Mouse (Mus musculus) megakaryocyte progenitor cell, adult 5-6 weeks (primary cell): Measurements from ENCODE around the gene Ppp1r1b. TPM values are rescaled to one million over a fixed set of nuclear protein-coding genes. Genes with fewer than 3 reads are reported as not detected.

ENCODE experiments used
- ATAC-seq: replicated peaks from 2 replicates; pipeline ENCODE4 v1.8.0; 2016; ENCODE audit warnings: mild to moderate bottlenecking, moderate TSS enrichment, inconsistent platforms; ENCODE audit not compliant: poor library complexity
- total RNA-seq, 2 experiments: library from RNA; stranded (forward) in 1 of 2; stranded (reverse) in 1 of 2; fragments of 157-497, 149-512 nt in 1 of 2; fragments of 200-1000 nt in 1 of 2; gene quantifications; 2 replicates each; pipeline versions ENCODE4 v1.2.3 to v1.2.4; 2015 to 2017

The Ppp1r1b gene
- not detected in 2 replicates for total RNA-seq (2015)
- total RNA-seq (2017), result not detected in 2 replicates

DNA sequence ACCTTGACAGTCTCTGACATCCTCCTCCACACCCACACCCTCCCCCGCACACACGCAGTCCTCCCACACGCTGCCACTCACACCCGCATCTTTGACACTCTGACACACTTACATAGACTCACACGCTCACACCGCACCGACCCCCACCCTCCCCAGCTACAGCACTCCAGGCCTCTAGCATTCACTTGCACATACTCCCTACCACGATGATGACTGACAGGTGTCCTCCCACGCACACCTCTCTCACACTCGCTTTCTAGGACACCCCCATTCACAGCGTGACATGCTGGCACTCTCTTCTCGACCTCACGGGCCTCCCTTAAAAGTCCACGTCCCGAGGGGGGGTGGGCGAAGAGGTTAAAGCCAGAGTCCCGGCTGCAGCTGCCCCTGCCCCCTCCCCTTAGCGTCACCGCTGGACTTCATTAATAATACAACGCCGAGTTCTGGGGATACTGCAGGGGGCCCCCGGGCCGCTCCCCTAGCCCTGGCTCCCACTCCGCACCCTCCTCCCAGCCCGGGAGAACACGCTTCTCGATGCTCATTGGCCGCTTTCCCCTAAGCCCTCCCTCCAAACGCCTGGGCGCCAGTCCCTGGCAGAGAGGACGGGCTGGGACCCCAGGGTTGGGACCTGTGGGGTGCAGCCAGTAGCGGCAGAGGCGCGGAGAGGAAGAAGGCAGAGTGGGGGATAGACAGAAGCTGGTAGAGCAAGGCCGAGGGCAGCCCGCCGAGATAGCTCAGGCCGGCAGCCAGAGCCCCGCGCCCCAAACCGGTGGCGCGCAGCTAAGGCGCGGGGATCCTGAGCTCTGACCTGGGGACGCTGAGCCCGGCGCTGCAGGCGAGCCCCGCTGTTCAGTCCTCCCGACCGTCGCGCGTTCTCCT lies at the start of gene Ppp1r1b:
Ppp1r1b (plus strand) TSS at position 322 of the 879 bp plus-strand sequence.
- ATAC-seq, result 0 out of 2 replicates have a peak, but pooled peaks have one; percentile 18

DNA sequence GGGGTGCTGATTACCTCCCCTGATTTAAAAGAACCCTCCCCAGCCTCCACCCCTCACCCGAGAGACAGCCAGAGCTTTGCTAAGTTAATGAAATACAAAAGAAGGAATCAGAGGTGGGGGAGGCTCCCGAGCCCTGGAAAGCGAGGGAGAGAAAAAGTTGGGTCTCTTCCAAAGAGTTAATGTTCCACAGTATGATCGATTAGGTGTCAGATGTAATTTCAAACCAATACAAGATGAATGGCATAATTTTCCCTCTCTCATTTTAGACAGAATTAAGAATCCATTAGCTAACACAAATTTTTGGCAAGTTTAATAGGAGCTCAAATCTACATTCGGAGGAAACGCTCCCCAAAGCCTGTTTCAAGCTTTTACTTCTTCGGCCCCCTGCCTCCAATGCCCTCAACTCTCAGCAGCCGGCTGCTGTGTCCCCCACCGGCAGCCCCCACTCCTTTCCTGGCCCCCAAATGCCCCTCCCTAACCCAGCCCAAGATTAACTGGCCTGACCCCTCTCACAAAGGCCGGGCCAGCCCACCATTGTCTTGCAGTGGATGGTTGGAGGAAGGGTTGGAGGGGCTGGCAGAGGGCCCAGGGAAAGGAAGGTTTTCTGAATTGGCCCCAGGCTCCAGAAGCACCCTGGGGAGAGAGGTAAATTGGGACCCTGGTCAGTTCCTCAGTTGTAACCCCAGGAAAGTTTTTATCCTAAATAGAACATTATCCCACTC lies 49.6 kb upstream of the Ppp1r1b start:
- ATAC-seq, result no peak

DNA sequence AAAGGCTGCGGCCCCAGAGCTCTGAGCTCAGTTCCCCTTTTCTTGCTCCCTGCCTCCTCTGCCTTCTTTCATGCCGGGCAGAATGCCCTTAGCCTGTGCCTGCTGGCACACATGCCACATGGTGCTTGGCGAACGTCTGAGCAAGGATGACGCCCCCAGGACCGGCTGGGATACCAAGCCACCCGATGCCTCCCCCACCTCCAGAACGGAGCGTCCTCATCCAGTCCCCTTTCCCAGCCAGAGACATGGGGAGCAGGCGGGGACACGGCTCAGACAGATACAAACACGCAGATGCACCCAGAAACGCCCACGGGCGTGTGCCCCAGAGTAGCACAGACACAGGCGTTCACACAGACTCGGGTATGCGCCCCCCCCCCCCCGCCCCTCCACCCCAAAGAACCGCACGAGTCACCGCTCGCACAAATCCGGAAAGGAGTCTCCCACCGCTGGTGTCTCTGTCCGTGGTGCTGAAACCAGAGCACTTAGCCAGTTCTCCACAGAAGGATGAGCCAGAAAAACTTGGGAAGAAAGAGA lies 34.3 kb upstream of the Ppp1r1b start:
- ATAC-seq, result peak; percentile 48

DNA sequence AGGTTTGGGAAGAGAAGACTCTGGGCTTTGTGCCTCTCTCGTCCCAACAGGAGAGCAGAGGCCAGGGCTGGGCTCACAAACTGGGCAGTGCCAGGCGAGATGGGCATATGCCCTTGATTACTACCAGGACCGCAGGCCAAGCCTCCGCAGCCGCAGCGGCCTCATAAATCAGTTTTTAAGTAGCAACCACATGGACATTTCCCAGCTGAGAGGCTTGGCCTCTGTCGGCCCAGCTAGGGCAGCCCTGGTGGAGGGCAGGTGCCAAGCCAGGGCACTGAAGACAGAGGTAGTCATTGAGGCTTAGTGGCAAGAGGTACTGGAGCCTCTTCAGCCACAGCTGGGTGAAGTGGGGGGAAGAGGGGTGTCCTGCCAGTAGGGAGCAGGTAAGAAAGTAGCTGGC lies 30.7 kb upstream of the Ppp1r1b start:
- no peak for ATAC-seq

DNA sequence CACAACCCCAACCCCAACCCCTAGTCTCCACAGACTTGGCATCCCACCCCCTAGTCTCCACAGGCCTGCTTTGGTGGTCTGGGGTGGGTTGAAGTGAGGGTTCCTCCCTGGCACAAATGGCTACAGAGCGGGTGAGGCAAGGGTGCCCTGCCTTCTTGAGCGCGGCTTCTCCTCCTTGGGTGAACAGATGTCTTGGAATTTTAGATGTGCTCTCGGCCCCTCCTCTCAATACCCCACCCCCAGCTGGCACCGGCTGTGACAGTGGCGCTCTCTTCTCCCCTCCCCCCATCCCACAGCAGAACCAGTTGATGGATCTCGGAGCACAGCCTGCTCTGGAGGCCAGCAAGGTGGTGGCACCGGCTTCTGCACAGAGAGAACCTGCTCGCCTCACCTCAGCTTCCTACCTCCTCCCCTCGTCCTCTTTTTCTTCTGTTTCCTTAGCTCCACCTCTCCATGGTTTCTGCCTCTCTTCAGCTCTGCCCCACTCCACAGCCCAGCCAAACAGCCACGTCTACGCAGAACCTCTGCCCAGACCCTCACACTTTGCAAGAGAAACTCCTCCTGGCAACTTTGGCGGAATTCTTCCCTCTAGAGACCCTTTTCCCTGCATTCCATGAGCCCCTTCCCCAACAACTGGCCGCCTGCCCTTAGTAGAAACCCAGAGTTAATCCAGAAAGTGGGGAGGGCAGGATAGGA lies 29.6 kb upstream of the Ppp1r1b start:
- ATAC-seq, result no peak

DNA sequence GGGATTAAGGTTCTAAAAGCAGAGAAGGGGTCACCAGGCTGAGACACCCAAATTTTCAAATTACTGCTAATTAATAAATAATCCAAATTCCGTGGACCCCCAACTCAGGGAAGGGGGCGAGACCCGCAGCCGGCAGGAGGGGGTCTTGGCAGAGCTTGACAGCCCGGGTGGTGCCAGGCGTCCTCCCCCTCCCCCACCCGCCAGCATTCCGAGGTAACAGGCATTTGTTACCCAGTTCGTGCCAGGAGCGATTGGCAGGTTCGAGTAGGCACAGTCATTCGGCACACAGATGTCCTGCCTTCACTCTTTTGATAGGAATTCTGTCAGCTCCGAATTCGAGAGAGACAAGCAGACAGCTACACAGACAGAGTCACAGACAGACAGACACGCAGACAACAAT lies 29.1 kb upstream of the Ppp1r1b start:
- no peak for ATAC-seq

DNA sequence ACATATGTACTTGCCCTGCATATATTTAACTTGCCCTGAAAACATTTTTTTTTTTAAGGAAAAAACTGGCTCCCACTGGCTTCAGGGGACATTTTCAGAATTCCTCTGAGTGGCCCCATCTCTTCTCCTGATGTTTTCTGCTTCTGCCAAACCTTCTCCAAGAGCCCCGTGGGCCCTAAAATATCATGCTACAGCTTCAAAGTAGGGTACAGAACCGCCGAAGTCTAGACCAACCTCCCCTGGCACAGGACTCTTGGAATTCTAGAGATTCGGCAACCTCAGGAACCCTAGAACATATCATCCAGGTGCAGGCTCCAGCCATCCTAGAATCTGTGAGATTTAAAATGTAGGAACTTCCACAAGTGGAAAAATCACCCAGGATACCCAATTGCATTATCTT lies 28.7 kb upstream of the Ppp1r1b start:
- ATAC-seq, result no peak

DNA sequence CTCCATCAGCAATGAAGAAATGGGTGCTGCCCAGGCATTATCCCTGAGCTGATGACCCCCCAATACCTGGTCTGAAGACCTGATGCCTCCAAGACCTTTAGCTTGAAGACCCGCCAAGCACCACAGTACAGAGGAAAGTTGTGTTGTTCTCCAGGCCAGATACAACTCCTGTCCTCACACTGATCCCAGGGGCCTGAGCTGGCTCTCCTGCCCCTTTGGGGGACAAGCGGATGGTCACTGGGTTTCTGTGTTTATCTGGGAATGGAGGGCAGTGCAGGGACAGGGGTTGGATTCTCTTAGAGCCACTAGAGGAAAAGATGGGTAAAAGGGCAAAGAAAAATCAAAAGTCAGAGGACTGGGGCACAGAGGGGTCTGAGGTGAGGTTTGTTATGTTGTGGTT lies 28.3 kb upstream of the Ppp1r1b start:
- ATAC-seq, result no peak

DNA sequence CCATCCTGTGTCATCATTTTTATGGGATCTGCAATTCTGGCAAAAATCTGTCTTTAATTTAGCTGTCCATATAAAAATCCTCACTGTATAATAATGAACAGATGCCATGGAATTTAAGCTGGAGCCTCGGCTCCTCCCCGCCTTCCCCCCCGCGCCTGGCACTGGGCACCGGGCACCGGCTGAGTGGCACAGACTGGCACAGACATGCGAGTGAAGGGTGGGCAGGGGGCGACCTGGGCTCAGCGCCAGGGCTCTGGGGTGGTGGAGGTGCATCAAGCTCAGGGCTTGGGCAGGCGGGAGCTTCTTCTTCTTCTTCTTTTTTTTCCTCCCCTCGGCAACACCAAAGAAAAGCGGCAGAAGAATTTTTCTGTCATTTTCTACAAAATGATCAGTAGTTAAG lies 27.8 kb upstream of the Ppp1r1b start:
- ATAC-seq, result no peak

DNA sequence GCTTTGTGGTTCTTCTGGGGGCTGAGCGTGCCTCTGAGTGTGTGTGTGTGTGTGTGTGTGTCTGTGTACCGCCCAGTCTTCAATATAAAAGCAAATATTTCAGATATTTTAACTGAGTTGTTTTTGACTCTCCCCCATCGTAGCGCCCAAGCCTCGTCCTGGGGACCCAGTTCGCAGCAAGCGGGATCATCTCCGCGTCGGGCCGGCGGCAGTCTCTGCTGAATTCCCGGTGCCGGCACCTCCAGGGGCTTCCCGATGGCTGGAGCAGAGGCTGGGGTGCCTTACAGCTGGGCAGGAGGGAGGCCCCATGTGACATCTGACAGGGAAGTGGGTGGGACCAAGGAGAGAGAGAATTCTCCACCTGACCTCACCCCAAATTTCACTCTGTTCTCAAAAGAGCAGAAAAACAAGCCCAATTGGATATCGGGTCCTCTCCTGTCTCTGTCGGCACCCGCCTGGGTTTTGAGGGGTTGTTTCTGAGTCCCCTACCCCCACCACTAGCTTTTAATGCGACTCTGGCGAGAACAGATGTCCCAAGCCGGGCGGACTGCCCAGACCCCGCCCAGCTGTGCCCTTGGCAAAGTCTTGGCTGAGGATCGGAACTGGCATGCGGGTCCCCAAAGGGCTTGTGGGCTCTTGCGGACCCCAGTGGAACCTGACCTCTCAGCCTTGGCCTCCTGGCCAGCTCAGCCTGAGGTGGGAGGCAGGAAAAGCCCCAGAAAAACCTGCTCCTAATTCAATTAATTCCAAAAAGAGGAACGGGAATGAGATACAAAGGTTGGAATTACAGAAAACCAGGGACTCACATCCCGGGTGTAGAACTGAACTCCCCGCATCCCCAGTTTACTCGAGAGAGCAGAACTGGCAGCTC lies 27.2 kb upstream of the Ppp1r1b start:
- ATAC-seq, result no peak

DNA sequence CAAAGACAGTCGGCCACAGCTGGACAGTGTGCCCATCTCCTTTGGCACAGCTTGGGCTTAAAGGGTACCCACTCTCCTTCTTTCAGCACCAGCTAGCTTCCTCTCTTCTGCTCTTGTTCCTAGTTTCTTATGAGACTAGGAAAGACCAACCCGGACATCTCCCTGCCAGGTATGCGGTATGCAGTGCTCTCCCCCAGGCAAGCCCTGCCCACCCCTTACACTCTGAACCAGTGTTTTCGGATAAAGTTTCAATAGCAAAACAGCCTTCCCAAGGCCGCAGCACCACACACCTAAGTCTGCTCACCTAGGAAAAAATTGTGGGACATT lies 26.6 kb upstream of the Ppp1r1b start:
- no peak for ATAC-seq

DNA sequence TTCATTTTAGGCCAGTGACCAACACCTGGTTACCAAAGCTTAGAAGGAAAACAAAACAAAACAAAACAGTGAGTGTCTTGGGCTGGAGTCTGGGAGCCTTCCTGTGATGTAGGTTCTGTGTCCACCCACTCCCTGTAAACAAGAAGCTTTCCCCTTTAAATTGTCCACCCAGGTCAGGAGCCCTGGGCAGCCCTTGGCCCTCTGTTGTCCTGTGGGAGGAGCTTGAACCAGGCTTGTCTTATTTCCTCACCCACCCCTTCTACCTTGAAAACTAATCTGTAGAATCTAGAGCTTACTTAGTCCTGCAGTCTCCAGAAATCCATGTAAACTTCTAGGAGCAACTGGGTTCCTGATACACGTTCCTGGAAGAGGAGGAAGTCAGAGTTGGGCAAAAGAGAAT lies 26.0 kb upstream of the Ppp1r1b start:
- no peak for ATAC-seq

DNA sequence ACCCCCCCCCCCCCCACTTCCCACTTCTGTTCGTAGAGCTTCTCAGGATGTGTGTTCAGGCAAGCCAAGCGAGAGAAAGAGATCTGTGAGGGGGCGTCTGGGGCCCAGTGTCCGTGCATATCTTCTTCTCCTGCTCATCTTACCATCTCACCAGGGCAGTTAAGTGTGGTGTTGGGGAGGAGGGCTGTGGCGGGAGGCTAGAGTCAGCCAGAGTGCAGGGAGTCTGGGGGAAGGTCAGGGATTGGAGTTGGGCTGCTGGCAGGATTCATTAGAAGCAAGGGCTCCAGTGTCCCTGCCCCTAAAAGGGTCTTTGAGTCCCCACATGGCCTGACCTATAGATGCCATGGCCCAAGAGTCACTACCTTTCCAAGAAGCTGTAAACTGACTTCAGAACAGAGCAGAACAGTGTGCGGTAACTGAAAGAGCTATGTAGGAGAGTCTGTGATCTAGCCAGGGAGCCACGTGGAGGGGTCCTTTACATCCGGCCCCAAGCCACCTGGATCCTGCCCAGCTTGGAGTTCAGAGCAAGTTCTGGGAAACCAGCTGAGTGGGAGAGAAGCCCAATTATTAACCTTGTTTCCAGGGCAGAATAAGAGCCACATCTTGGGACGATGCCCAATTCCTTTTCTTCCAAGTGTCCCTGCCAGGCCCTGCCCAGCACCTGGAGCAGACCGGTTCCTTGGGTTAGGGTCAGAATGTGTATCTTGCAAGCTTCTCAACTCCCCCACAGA lies 24.9 kb upstream of the Ppp1r1b start:
- ATAC-seq, result no peak

DNA sequence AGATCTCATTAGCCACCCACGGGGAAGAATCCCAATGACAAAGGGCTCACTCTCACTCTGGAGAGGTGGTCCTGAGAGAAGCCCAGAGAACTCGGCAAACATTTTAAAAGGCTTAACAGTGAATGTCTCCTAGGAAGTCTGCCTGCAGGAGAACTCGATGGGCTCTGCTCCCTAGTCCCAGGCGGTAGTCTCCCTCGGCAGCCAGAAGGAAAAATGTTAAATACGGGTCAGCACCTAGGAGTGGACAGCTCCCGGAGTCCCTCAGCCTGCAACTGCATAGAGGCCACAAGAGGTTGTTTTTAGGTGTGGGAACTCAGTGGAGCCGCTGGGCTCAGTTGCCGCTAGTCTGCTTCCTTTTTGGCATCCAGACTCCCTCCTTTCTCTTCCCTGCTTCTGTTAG lies 24.3 kb upstream of the Ppp1r1b start:
- ATAC-seq, result peak; percentile 67

DNA sequence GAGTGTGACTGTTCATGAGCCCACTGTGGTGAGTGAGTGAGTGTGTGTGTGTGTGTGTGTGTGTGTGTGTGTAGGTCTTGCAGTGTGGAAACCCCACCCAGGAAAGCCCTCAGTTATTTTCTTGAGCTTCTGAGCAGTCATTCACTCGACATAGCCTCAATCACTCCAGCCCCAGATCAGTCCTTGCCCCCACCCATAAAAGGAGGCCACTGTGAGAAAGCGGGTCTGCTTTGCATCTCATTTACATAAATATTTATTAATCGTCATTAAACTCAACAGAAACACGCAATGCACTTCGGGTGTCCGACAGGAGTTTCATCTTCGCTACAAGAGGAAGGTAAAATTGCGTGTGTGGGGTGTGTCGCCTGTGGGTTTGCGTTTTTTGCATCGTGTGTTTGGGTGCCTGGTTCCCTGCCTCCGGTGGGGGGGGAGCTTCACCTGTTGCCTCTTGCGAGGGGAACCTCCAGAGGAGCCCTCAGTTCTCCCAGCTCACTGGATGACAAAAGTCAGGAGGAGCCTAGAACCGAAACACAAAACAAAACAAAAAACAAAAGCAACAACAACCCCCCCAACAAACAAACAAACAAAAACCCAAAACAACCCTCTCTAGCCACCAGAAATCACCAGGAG lies 22.9 kb upstream of the Ppp1r1b start:
- no peak for ATAC-seq

DNA sequence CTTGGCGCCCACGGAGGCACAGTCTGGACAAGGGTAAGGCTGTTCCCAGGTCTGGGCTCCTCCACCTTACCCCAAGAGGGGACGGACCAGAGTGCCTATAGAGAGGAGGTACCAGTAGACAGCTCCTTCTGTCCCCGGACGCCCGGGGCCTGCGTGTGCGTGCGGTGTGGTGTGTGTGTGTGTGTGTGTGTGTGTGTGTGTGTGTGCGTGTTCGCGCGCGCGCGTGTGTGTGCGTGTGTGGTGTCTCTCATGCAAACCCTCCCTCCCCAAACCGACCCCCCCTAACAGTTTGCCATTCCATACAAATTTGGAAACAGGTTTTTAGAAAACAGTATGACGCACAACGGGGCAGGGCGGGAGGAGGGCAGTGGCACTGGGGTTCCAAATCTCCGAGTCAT lies 22.4 kb upstream of the Ppp1r1b start:
- no peak for ATAC-seq

DNA sequence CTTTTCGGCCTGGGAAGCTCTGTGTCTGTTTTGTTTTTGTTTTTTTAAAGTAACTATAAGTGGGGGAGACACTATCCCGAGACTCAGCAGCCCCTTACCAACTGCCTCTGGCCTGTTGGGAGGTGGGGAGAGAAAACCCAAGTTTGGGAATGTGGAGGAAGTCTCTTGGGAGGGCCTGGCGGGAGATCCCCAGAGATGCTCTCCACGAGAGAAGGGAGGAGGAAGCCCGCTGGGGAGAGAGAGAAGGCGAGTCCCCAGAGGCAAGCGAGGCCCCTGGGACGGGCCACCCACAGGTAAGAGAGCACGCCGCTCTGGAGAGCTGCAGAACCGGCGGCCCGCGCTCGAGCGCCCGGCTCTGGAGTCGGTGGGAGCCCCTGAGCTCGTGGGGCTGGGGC lies 21.5 kb upstream of the Ppp1r1b start:
- ATAC-seq, result no peak

DNA sequence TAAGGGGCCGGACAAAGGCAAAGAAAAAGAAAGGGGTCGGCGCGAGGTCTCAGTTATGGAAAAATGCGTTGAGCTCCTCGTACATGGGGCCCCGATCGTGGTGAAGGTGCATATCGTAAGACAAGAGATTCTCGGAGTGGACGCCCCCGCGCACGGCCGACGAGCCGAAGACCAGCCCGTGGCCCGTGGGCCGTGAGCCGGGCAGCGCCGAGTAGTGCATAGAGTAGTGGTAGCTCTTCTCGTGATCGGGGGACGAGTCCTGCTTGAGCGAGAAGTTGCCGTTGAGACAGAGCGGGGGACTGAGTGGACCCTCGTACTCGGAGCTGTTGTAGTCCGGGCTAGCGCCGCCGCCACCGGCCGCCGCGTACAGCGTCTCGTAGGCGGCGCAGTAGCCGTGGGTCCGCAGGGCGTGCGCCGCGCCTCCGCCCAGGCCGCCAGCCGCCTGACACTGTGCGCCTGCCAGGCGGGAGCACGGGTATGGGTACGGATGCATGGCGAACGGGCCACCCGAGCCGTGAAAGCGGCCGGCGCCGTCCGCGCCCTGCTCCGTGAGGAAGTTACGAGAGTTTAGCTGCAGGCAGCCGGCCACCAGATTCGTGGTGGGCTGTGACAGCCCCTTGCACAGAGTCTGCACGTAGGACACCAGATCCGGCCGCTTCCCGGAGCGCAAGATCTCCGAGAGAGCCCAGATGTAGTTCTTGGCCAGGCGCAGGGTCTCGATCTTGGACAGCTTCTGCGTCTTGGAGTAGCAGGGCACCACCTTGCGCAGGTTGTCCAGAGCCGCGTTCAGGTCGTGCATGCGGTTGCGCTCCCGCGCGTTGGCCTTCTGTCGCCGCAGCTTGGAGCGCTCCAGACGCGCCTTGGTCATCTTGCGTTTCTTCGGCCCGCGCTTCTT lies 20.8 kb upstream of the Ppp1r1b start:
- 0 out of 2 replicates have a peak, but pooled peaks have one; percentile 21 for ATAC-seq
